Mouse (Mus musculus): ENCODE data around the gene Tigd2. TPM values are rescaled to one million over a fixed set of nuclear protein-coding genes. Genes with fewer than 3 reads are reported as not detected.

The Tigd2 gene
- polyA plus RNA-seq, 1 experiment: 7.2 TPM

GRCm38 (mm10) chr6:59207561-59207960 lies 1.1 kb upstream of the Tigd2 start:
- no peak for TF ChIP-seq GATA1 (IDR thresholded peaks at IDR 0.05; ENCODE audit: low read length)

- no peak for TF ChIP-seq GATA1 (IDR thresholded peaks at IDR 0.05; ENCODE audit: low read length)
Observed at GRCm38 (mm10) chr6:59209299-59209707, 633 bp downstream of the Tigd2 start.

GRCm38 (mm10) chr6:59233191-59233590 lies 24.5 kb downstream of the Tigd2 start:
- TF ChIP-seq GATA1 (IDR thresholded peaks at IDR 0.05; ENCODE audit: low read length): no peak

GRCm38 (mm10) chr6:59233651-59234050 lies 25.0 kb downstream of the Tigd2 start:
- TF ChIP-seq GATA1 (IDR thresholded peaks at IDR 0.05; ENCODE audit: low read length): no peak

GRCm38 (mm10) chr6:59249675-59250074 lies 41.0 kb downstream of the Tigd2 start:
- no peak for TF ChIP-seq GATA1 (IDR thresholded peaks at IDR 0.05; ENCODE audit: low read length)

- no peak for TF ChIP-seq GATA1 (IDR thresholded peaks at IDR 0.05; ENCODE audit: low read length)
Observed at GRCm38 (mm10) chr6:59250536-59250935, 41.9 kb downstream of the Tigd2 start.

GRCm38 (mm10) chr6:59255909-59256308 lies 47.2 kb downstream of the Tigd2 start:
- TF ChIP-seq GATA1 (IDR thresholded peaks at IDR 0.05; ENCODE audit: low read length): no peak

Other genes with a start within 250 kb of the Tigd2 start
- not detected in 2 replicates for gene Fam13a, start 184.3 kb upstream of the Tigd2 start, polyA plus RNA-seq (2012)
- gene Gprin3, start 217.4 kb downstream of the Tigd2 start, polyA plus RNA-seq (2012): 0.01 TPM in 1 of 2 replicates, not detected in the other

Measured in G1E-ER4 (cell line).